Mouse (Mus musculus) bone marrow, adult 2 months (tissue): ENCODE measurements around the gene Plekha5.

Experiments
- CTCF ChIP-seq: fragments of 200-500 bp; IDR thresholded peaks from 2 replicates; pipeline ENCODE4 v1.5.1; 2011; ENCODE audit warnings: low read length, control low read depth; ENCODE audit not compliant: control insufficient read depth, insufficient read depth
- POLR2A ChIP-seq: fragments of 200-500 bp; IDR thresholded peaks from 2 replicates; pipeline ENCODE4 v1.6.1; 2011; ENCODE audit warnings: low read depth, mild to moderate bottlenecking, control low read depth, low read length, borderline replicate concordance; ENCODE audit not compliant: control insufficient read depth

- no peak for TF ChIP-seq CTCF
- TF ChIP-seq POLR2A: no peak
These were observed 68.2 kb downstream of the Plekha5 start for GRCm38 (mm10) chr6:140492043-140492442.
